Mouse (Mus musculus): Measurements from ENCODE around the gene 6030445D17Rik.

GRCm38 (mm10) chr4:136444561-136444960, 17.5 kb upstream of the 6030445D17Rik start:
- no peak for TF ChIP-seq CTCF (IDR thresholded peaks at IDR 0.05; ENCODE audit: extremely low read depth, insufficient read depth, insufficient read length, insufficient replicate concordance)
- no peak for TF ChIP-seq POLR2A (IDR thresholded peaks at IDR 0.05; ENCODE audit: low read depth, low read length)
